Mouse (Mus musculus): ENCODE results near the gene Naip2. TPM values are rescaled to one million over a fixed set of nuclear protein-coding genes. Genes with fewer than 3 reads are reported as not detected.
"Not testable (repeated sequence)": the region's sequence is repeated elsewhere in the genome, so short reads cannot be mapped to it uniquely, and the experiment has no call there.

The Naip2 gene
- total RNA-seq (2021): under 1 TPM; 0.34 to 0.39 TPM

DNA sequence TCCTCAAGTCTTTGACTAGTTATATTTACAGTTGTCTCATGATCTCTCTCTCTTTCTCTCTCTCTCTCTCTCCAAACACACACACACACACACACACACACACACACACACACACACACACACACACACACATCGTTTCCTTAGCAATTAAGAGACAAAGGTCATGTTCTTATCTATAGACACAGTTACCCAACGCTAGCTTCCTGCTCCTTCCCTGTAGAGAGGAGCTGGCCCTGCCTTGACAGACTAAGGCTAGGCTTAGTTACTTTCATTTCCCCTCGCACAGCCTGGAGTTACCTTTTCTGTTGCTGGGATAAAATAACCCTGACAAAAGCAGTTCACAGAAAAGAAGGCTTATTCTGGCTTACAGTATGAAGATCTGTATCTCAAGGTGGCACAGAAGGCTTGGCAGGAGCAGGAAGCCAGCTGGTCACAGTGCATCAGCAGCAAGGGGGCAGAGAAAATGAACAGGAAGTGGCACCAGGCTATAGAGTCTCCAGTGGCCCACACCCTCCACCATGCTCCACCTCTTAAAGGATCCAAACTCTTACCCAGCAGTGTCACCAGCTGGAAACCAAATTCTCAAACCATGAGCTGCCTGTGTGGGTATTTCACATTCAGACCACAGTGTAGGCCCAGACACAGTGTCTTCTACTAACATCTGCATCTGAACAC lies at the start of gene Naip2:
Gene Naip2 (minus strand): TSS at position 434 of the 675 bp plus-strand sequence.
- intact Hi-C loops (cut with DNase I); DNase-seq (ENCODE audit: low spot score in 2 of 2): not testable (repeated sequence)

DNA sequence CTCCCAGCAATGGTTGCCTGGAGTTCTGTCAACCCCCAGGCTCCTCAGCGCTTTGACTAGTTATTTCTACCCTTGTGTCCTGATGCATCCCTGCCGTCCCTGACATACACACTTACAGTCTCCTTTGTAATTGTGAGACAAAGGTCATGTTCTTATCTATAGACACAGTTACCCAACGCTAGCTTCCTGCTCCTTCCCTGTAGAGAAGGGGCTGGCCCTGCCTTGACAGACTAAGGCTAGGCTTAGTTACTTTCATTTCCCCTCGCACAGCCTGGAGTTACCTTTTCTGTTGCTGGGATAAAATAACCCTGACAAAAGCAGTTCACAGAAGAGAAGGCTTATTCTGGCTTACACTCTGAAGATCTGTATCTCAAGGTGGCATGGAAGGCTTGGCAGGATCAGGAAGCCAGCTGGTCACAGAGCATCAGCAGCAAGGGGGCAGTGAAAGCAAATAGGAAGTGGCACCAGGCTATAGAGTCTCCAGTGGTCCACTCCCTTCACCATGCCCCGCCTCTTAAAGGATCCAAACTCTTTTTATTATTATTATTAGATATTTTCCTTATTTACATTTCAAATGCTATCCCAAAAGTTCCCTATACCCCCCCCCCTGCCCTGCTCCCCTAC lies 45.1 kb upstream of the Naip2 start:
- DNase-seq (ENCODE audit: low spot score in 2 of 2); intact Hi-C loops (cut with DNase I): not testable (repeated sequence)

DNA sequence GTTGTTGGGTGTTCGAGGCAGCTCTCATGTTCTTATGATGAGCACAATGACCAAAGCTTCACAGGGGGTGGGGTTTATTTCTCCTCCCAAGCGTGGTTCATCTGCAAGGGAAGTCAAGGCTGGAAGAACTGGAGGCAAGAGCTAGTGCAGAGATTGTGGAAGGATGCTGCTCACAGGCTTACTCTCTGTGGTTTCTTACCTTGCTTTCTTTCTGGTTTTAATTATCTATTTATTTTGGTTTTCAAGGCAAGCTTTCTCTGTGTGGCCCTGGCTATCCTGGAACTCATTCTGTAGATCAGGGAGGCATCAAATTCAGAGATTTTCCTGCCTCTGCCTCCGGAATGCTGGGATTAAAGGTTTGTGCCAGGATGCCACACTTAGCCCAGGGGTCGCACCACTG lies 44.3 kb upstream of the Naip2 start, which contains the start of gene Naip5:
Gene Naip5 (minus strand): TSS at position 101 of the 400 bp plus-strand sequence.
- DNase-seq (ENCODE audit: low spot score in 2 of 2); intact Hi-C loops (cut with DNase I): not testable (repeated sequence)

DNA sequence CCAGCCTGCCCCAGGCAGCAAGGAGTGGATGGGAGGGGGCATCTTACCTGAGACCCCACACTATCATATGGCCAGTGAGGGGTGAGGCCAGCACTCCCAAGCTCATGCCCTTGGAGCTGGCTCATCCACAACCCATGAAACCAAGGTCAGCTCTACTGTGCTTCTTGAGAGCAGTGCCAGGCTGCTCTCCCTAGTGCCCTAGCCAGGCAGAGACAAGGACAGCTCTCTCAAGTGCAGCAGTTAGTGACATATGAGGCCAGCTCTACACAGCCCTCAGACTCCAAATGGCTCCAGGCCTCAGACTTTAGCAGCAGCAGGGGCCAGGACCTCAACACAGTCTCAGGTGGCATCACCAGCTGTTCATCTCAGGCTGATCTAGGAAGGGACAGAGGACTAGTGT lies 41.8 kb upstream of the Naip2 start:
- DNase-seq (ENCODE audit: low spot score in 2 of 2): no peak
- intact Hi-C loops (cut with DNase I): no loop called here

DNA sequence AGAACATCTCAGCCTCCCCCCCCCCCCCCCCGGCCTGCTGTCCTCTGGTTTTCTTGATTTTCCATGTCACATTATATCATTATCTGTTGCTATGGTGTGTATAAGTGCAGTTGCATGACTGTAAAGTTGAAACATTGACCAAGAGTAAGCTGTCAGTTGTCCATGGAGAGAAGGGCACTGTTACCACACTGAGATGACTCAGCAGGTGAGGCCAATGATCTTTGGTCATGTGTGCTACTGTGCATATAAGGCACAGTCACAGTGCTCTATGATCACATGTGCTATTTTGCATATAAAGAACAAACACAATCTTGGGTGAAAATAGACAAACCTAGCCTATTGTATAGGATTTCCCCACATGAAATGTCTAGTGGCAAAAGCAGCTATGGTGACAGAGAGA lies 11.8 kb upstream of the Naip2 start:
- DNase-seq (ENCODE audit: low spot score in 2 of 2); intact Hi-C loops (cut with DNase I): not testable (repeated sequence)

- intact Hi-C loops (cut with DNase I): no loop called here
Observed at GRCm38 (mm10) chr13:100210540-100210939, 8.6 kb upstream of the Naip2 start.

DNA sequence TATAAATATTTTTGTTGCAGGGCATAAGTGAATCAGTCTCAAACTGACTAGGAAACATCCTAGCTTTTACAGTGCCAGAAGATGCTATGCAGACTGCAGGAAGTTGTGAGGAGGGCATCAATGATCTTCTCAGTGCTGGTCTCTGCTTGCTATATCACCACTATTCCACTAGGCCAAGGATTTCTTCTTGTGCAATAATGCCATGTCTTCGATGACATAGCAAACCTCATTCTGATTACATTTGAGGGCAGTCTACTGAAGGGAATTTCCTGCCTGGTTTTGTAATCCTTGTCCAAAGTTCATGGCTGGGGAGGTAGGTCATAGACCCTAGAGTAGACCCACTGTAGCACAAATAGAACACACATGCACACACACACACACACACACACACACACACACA lies 1.4 kb upstream of the Naip2 start:
- no peak for DNase-seq (ENCODE audit: low spot score in 2 of 2)
- intact Hi-C loops (cut with DNase I): no loop called here

More at GRCm38 (mm10) chr13:100210540-100210939, 8.6 kb upstream of the Naip2 start:
- DNase-seq (ENCODE audit: low spot score in 2 of 2): no peak

- DNase-seq (ENCODE audit: low spot score in 2 of 2): no peak
- intact Hi-C loops (cut with DNase I): no loop called here
Observed at GRCm38 (mm10) chr13:100200778-100201177, 1.1 kb downstream of the Naip2 start.

GRCm38 (mm10) chr13:100195421-100195820 lies 6.5 kb downstream of the Naip2 start:
- intact Hi-C loops (cut with DNase I): no loop called here
- no peak for DNase-seq (ENCODE audit: low spot score in 2 of 2)

DNA sequence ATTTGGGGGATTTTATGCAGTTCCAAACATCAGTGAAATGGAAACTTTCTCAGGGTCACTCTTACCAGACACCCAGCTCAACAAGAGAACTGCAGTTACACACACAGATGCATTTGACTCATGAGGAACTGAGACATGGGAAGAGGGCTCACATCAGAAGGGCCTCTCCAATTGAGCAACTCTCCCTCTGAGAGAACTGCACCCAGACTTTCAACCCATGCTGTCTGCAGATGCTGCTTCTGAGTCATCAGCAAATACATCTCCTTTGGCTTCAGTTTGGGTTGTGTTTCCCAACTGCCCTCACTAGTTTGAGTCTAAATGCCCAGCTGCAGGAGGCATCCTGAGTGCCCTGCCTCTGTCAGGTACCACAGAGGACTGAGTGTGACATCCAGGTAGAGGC lies 18.8 kb downstream of the Naip2 start:
- intact Hi-C loops (cut with DNase I): loop anchor here (10.0 kb wide), 1 partner anchor 192 kb away; no protein-coding TSS in a partner anchor
- DNase-seq (ENCODE audit: low spot score in 2 of 2): not testable (repeated sequence)

- DNase-seq (ENCODE audit: low spot score in 2 of 2); intact Hi-C loops (cut with DNase I): not testable (repeated sequence)
Observed at GRCm38 (mm10) chr13:100174360-100174759, 27.5 kb downstream of the Naip2 start.

- DNase-seq (ENCODE audit: low spot score in 2 of 2); intact Hi-C loops (cut with DNase I): not testable (repeated sequence)
Observed at GRCm38 (mm10) chr13:100166378-100166777, 35.5 kb downstream of the Naip2 start.

DNA sequence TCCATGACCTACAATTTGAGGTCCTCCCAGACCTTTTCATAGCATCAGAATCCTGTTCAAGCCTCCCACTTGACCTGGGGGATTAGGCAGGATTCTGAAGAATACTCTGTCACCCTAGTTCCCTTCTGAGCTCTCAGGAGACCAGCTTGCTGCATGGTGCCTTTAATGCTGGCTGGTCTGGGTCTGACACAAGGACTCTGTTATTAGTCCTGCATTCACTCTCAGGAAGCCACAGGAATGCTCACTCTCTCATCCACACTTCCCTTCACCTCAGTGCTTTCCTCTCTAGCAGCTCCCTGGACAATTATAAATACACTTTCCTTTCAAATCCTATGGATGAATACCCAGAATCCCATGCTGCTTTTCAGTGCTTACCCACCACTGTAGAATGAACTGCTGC lies 39.4 kb downstream of the Naip2 start:
- DNase-seq (ENCODE audit: low spot score in 2 of 2); intact Hi-C loops (cut with DNase I): not testable (repeated sequence)

DNA sequence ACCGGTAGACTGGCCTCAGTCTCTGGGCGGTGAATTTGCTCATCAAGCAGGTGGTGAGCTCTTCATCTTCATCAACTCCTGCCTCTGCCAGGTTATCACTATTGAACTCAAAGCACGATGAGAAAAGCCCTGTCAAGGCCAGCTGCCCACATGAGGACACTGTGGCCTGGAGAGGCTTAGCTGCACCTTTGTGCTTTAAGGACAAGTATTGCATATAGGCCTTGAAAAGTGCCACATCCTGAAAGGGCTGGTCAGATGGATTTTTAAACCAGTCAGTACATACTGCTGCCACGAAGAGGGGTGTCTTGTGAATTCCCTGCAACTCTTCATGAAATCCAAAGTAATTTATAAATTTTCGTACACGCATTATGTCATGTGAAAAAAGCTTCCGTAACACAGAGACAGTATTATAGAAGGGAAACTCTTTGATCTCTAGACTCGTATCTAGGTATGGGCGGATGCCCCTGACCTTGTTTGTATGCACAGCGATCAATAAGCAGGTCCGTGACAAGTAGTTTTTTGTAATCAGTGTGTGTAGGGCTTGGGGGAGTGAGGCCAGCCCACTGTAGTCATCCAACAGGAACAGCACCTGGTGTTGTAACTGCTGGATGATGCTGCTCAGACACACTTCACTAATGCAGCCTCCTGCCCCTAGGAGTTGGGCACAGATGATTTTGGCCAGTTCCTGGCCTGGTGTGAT lies 40.6 kb downstream of the Naip2 start:
- DNase-seq (ENCODE audit: low spot score in 2 of 2); intact Hi-C loops (cut with DNase I): not testable (repeated sequence)

- DNase-seq (ENCODE audit: low spot score in 2 of 2): no peak
- intact Hi-C loops (cut with DNase I): no loop called here
Observed at GRCm38 (mm10) chr13:100156624-100157023, 45.3 kb downstream of the Naip2 start.

DNA sequence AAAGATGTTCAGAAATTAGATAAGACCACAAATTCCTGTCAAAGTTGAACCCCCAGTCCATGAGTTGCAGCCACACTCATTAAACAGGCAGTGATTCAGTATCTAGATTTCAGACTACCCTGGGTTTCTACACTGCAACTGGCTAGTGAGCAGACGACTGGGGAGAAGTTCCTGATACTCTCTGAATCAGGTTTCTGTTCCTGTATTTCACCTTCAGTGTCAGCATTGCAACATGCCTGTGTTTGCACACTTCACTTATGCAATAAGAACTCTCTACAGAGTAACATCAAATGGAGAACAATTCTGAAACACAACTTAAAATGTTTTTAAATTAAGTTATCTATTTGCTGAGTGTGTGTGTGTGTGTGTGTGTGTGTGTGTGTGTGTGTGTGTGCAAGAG lies 49.2 kb downstream of the Naip2 start:
- intact Hi-C loops (cut with DNase I): no loop called here
- DNase-seq (ENCODE audit: low spot score in 2 of 2): no peak

DNA sequence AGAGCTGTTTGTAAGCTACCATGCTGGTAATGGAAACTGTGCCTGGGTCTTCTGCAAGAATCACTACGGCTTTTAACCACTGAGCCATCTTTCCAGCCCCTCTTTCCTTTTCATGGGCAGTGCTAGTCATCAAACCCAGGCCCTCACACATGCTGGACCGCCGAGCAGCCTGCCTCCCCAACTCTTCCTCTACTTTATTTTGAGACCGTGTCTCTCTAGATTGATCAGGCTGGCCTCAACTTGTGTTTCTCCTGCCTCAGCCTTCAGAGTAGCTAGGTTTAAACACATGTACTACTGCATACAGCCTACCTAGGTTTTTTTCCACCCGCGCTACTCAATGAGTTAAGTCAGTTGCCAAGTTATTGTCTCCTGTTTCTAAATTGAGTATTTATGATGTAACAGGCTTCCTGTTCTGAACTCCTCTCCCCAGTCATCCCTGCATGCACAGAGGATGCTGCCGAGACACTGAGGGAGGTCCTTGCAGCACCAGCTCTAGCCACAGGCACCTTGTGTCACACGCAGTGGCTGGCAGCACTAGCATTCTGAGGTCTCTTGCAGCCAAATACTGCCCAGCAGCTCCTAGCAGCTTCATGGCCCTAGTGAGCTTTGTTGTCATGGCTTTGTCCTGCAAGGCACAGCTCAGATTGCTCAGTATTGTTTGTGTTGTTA lies 60.1 kb downstream of the Naip2 start:
- no peak for DNase-seq (ENCODE audit: low spot score in 2 of 2)
- intact Hi-C loops (cut with DNase I): no loop called here

- intact Hi-C loops (cut with DNase I): loop anchor here (2.0 to 5.0 kb wide), 2 partner anchors 14 to 522 kb away; no protein-coding TSS in a partner anchor
- DNase-seq (ENCODE audit: low spot score in 2 of 2): no peak
Observed at GRCm38 (mm10) chr13:100125258-100125643, 76.6 kb downstream of the Naip2 start.

- intact Hi-C loops (cut with DNase I): loop anchor here (2.0 to 5.0 kb wide), 2 partner anchors 14 to 523 kb away; no protein-coding TSS in a partner anchor
- DNase-seq (ENCODE audit: low spot score in 2 of 2): peak; percentile 97 to 98
Observed at GRCm38 (mm10) chr13:100124423-100125257, 77.3 kb downstream of the Naip2 start, which contains the start of gene Smn1. Gene Smn1, plus strand, starts transcription at chr13:100124852.
